Mouse (Mus musculus): ENCODE measurements around the gene Ssxb9. TPM values are rescaled to one million over a fixed set of nuclear protein-coding genes. Genes with fewer than 3 reads are reported as not detected.
"Not testable (repeated sequence)": the region's sequence is repeated elsewhere in the genome, so short reads cannot be mapped to it uniquely, and the experiment has no call there.

The Ssxb9 gene
- not detected in 2 replicates for polyA plus RNA-seq (2015; fragmentation: Nextera tagmentation; extraction: Ambion mirVana)

DNA sequence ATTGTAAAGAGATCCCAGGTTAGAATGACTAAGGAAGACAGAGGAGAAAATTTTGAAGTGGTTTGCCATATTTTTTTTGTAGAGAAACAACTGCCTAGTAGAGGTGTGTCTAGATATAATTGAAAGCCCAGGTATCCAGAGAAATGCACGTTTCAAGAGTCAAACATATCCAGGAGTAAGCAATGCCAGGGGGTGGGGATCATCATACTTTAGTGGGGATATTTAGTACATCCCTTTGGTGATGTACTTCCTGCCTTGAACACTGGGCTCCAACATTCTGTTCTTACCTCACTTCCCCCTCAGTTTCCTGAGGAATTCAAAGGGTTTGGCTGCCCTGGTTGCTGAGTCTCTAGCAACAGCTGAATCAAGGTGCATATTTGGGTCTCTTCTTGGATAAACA is at the start of gene Ssxb9:
Ssxb9 (plus strand) TSS at position 301 of the 400 bp plus-strand sequence.
- H3K9ac ChIP-seq; H3K9me3 ChIP-seq; H3K27ac ChIP-seq (replicated peaks); H3K27me3 ChIP-seq (replicated peaks); ATAC-seq (ENCODE audit: extremely low read depth, insufficient number of reproducible peaks, low FRiP score, low TSS enrichment); H3K4me2 ChIP-seq; H3K4me3 ChIP-seq; H3K4me1 ChIP-seq; H3K36me3 ChIP-seq: not testable (repeated sequence)
- WGBS, result 27% methylated on average over 1 of the region's 1 CpGs

DNA sequence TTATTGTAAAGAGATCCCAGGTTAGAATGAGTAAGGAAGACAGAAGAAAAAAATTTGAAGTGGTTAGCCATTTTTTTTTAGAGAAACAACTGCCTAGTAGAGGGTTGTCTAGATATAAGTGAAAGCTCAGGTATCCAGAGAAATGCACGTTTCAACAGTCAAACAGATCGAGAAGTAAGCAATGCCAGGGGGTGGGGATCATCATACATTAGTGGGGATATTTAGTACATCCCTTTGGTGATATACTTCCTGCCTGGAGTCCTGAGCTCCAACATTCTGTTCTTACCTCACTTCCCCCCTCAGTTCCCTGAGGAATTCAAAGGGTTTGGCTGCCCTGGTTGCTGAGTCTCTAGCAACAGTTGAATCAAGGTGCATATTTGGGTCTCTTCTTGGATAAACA is 39.7 kb upstream of the Ssxb9 start, which contains the start of gene Ssxb10:
Ssxb10 (plus strand) TSS at position 301 of the 400 bp plus-strand sequence.
- WGBS, result 30% methylated on average over 2 of the region's 2 CpGs
- no peaks in the 10 kb centered on the region for H3K36me3 ChIP-seq
- peaks cover 16% of the 10 kb centered on the region for H3K9me3 ChIP-seq
- no peak within 1 kb of the TSS for H3K4me2 ChIP-seq
- no peaks in the 10 kb centered on the region for H3K4me1 ChIP-seq
- H3K9ac ChIP-seq, result no peak within 1 kb of the TSS
- no peak within 1 kb of the TSS for H3K27ac ChIP-seq (replicated peaks)
- no peaks in the 10 kb centered on the region for H3K27me3 ChIP-seq (replicated peaks)
- ATAC-seq (ENCODE audit: extremely low read depth, insufficient number of reproducible peaks, low FRiP score, low TSS enrichment), result no peak
- H3K4me3 ChIP-seq, result no peak within 1 kb of the TSS

DNA sequence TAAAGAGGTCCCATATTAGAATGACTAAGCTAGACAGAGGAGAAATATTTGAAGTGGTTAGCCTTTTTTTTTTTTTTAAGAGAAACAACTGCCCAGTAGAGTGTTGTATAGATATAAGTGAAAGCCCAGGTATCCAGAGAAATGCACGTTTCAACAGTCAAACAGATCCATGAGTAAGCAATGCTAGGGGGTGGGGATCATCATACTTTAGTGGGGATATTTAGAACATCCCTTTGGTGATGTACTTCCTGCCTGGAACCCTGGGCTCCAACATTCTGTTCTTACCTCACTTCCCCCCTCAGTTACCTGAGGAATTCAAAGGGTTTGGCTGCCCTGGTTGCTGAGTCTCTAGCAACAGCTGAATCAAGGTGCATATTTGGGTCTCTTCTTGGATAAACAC is 46.2 kb downstream of the Ssxb9 start, which contains the start of gene Ssxb1:
Ssxb1 (plus strand) TSS at position 301 of the 400 bp plus-strand sequence.
- not testable (repeated sequence) for H3K9me3 ChIP-seq; H3K4me1 ChIP-seq; H3K9ac ChIP-seq; H3K27me3 ChIP-seq (replicated peaks); H3K4me2 ChIP-seq; ATAC-seq (ENCODE audit: extremely low read depth, insufficient number of reproducible peaks, low FRiP score, low TSS enrichment); H3K27ac ChIP-seq (replicated peaks); H3K4me3 ChIP-seq; H3K36me3 ChIP-seq
- 21% methylated on average over 1 of the region's 1 CpGs for WGBS

Other genes starting within 250 kb of the Ssxb9 start
- 20.9 and 22.8 TPM in 2 replicates for gene Wdr13, start 234.1 kb upstream of the Ssxb9 start, polyA plus RNA-seq (2015; fragmentation: Nextera tagmentation; extraction: Ambion mirVana)
- 323 and 335 TPM in 2 replicates for gene Rbm3, start 221.1 kb upstream of the Ssxb9 start, polyA plus RNA-seq (2015; fragmentation: Nextera tagmentation; extraction: Ambion mirVana)
- gene Tbc1d25, start 190.8 kb upstream of the Ssxb9 start, polyA plus RNA-seq (2015; fragmentation: Nextera tagmentation; extraction: Ambion mirVana), result 9.0 and 10.4 TPM in 2 replicates
- 26.2 and 29.2 TPM in 2 replicates for gene Ebp, start 173.5 kb upstream of the Ssxb9 start, polyA plus RNA-seq (2015; fragmentation: Nextera tagmentation; extraction: Ambion mirVana)
- 3.7 and 3.9 TPM in 2 replicates for gene Porcn, start 160.5 kb upstream of the Ssxb9 start, polyA plus RNA-seq (2015; fragmentation: Nextera tagmentation; extraction: Ambion mirVana)
- 23.8 and 27.5 TPM in 2 replicates for gene Ftsj1, start 114.6 kb upstream of the Ssxb9 start, polyA plus RNA-seq (2015; fragmentation: Nextera tagmentation; extraction: Ambion mirVana)
- 24.1 and 24.6 TPM in 2 replicates for gene Slc38a5, start 95.8 kb upstream of the Ssxb9 start, polyA plus RNA-seq (2015; fragmentation: Nextera tagmentation; extraction: Ambion mirVana)
- not detected in 2 replicates for gene Ssxb10, start 39.6 kb upstream of the Ssxb9 start, polyA plus RNA-seq (2015; fragmentation: Nextera tagmentation; extraction: Ambion mirVana)
- not detected in 2 replicates for gene Ssxb1, start 46.3 kb downstream of the Ssxb9 start, polyA plus RNA-seq (2015; fragmentation: Nextera tagmentation; extraction: Ambion mirVana)
- gene Ssxb2, start 94.7 kb downstream of the Ssxb9 start, polyA plus RNA-seq (2015; fragmentation: Nextera tagmentation; extraction: Ambion mirVana), result not detected in 2 replicates
- not detected in 2 replicates for gene Gm14459, start 158.0 kb downstream of the Ssxb9 start, polyA plus RNA-seq (2015; fragmentation: Nextera tagmentation; extraction: Ambion mirVana)
- not detected in 2 replicates for gene Ssxb6, start 181.3 kb downstream of the Ssxb9 start, polyA plus RNA-seq (2015; fragmentation: Nextera tagmentation; extraction: Ambion mirVana)
- gene Ssxb3, start 224.8 kb downstream of the Ssxb9 start, polyA plus RNA-seq (2015; fragmentation: Nextera tagmentation; extraction: Ambion mirVana), result not detected in 2 replicates

All from heart, embryonic 13.5 days (tissue).